Mouse (Mus musculus) CD4-positive, CD25-positive, alpha-beta regulatory T cell, adult 2 months (primary cell): ENCODE measurements around the gene Prmt1.
A peak's percentile ranks its signal among the peaks of the same experiment; 100 is the strongest.

Experiments
- DNase-seq: peaks from one replicate; pipeline ENCODE4 v3.0.0-alpha.2; 2012; ENCODE audit warnings: low read depth, low spot score

The Prmt1 gene

GRCm38 (mm10) chr7:44952611-44953306, 33.6 kb downstream of the Prmt1 start:
- DNase-seq: peak; percentile 68

- DNase-seq: peak; percentile 34
These were observed 34.4 kb downstream of the Prmt1 start for GRCm38 (mm10) chr7:44951960-44952359.

DNA sequence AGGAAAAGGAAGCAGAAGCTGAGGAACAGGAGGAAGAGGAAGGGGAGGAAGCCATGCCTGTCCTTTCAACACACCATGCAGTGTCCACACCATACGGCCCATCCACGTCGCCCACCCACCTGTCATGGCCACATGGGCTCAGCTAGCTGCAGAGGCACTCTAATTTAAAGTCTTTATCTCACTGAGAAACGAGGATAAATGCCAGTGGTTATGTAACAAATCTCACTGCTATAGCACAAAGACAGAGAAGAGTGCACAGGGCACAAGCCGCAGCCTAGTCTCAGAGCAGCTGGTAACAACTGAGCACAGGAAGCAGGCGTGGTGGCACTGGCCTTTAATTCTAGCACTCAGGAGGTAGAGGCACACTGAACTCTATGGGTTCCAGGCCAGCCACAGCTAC, 36.4 kb downstream of the Prmt1 start:
- DNase-seq: no peak

DNA sequence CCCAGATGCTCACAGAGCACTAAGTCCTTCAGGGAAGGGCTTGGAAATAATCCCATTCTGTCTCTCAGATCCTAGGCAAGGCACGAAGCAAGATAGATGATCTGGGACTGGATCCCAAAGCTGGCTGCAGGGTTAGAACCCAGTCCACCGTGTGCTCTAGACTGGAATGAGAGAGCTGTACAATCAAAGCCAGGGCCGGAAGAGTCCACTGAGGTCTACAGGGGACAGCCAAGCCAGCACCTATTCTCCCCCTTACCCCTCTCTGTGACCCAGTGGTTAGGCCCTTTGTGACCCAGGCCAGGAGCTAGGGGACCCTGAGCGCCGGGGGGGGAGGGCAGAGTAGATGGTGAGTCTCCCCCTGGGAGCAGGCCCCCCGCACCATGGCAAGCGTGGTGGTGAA, 43.5 kb downstream of the Prmt1 start, which contains the start of gene Tsks:
Gene Tsks (plus strand): TSS at position 301 of the 400 bp plus-strand sequence.
- DNase-seq: no peak

- no peak for DNase-seq
These were observed 47.7 kb downstream of the Prmt1 start for GRCm38 (mm10) chr7:44938680-44939079.

DNA sequence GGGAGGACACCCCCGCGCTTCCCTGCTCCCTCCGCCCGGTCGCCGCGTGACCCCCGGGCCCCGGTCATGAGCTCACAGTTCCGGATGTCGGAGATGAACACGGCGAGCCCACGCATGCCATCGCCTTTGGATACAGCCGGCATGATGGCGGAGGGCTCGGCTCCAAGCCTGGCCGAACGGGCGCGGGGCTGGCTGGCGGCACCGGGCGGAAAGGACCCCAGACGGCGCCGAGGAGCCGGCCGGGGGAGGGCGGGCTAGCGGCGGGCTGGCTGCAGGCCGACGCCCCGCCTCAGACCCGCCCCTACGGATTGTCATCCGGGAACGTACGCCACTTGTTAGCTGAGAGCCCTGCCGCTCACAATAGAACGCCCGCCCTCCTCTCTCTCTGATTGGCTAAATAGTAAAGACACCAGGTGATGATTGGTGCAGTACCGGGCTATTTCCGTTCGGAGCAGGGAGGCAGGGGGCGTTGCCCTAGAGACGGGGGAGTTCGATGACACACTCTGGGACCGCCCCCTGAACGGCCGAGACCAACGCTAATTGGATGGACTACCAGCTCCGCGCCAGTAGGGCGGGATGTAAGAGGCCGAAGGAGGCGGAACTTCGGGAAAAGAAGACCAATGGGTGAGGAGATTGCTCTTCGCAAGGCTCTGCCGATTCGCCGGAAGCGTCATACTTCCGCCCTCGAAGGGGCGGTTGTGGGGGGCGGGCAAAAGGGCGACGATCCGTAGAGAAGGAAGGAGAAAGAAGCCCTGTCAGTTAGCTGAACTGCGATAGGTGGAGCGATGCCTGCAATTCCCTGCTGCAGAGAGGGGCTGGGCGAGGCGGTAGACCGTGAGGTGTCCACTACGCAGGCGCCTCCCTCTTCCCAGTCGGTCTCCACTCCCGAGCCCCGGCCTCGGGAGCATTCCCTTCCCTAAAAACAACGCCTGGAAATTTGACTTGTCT, 56.9 kb downstream of the Prmt1 start, which contains the start of gene Ap2a1:
Gene Ap2a1 (minus strand): TSS at position 293 of the 948 bp plus-strand sequence.
- DNase-seq: peak; percentile 100

- DNase-seq: no peak
These were observed 57.8 kb downstream of the Prmt1 start for GRCm38 (mm10) chr7:44928570-44928969.
